Mouse (Mus musculus) urinary bladder, postnatal 36 days (tissue): ENCODE results near the gene Zfp961.
"Not testable (repeated sequence)": the region's sequence is repeated elsewhere in the genome, so short reads cannot be mapped to it uniquely, and the experiment has no call there.

ENCODE experiments used
- DNase-seq, 2 experiments: peaks; one replicate each; pipeline ENCODE4 v3.0.0; 2022; ENCODE audit warnings: low spot score in 2 of 2, mixed read lengths in 1 of 2

Zfp961 gene

DNA sequence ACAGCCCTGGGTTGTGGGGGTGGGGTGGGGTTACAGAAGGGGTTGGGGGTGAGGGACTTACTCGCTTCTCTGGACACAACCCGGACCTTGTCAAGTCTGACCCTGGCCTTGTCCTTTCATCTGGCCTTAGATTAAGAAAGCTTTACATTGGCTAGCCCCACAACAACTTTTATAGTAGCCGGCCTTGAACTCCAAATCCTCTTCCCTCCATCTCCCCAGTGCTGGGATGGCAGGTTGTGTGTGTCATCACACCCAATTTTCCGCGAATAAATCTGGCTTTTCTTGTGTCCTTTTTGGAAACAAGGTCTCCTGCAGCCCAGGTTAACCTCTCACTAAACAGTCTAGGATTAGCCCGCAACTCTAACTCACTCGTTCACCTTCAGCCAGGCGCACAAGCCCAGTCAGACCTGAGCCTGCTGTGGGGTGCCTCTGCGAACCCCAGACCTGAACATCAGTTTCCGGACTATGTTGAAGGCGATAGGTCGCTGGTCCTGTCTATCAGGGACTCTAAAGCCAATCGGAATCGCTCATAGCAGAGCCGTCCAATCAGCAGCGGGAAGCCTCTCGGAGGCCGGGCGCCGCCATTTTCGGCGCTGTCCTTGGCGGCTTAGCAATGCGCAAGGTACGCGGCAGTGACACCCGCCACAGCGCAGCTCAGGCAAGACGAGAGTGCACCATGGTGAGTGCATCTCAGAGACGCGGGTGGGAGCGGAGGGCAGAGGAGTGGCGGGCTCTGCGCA, at the start of gene Zfp961:
Gene Zfp961, plus strand, starts transcription at position 557 of the 740 bp plus-strand sequence.
- peak; percentile 95 to 97 for DNase-seq

DNA sequence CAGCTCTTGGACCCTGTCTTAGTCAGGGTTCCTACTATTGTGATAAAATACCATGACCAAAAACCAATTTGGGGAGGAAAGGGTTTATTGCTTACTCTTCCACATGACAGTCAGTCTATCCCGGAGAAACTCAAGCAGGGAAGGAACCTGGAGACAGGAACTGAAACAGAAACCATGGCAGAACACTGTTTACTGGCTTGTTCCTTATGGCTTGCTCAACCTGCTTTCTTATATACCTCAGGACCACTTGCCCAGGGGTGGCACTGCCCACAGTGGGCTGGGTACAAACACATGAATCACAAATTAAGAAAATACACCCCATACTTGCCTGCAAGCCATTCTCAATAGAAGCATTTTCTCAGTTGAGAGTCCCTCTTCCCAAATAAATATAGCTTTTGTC, 47.8 kb upstream of the Zfp961 start:
- DNase-seq: not testable (repeated sequence)

DNA sequence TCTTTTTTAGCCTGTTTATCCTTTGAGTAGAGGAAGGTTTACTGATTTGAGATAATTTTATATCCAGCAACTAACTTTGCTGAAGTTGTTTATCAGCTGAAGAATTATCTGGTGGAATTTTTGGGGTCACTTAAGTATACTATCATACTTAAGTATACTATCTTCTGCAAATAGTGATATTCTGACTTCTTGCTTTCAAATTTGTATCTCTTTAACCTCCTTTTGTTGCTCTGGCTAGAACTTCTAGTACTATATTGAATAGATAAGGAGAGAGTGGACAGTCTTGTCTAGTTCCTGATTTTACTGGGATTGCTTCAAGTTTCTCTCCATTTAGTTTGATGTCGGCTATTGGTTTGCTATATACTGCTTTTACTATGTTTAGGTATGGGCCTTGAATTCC, 44.0 kb upstream of the Zfp961 start:
- DNase-seq: no peak

DNA sequence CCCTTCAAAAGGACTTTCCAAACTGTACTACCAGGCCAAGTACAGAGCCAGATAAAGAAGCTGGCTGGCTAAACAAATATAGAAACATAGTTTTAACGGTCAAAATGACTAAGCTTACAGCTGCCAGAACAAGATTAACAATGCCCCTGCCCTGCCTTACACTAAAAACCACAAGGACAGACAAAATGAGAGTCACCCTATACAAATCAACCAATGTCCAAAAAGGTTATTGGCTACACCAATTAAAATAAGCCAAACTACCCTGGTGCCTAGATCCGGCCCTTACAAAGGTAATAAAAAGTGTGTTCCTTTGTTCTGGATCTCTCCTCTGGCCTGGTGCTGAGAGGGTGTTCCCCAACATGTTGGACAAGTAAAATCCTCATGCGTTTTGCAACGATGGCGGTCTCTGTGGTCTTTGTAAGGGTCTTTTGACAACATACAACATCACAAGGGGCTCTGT, 43.0 kb upstream of the Zfp961 start:
- no peak for DNase-seq

DNA sequence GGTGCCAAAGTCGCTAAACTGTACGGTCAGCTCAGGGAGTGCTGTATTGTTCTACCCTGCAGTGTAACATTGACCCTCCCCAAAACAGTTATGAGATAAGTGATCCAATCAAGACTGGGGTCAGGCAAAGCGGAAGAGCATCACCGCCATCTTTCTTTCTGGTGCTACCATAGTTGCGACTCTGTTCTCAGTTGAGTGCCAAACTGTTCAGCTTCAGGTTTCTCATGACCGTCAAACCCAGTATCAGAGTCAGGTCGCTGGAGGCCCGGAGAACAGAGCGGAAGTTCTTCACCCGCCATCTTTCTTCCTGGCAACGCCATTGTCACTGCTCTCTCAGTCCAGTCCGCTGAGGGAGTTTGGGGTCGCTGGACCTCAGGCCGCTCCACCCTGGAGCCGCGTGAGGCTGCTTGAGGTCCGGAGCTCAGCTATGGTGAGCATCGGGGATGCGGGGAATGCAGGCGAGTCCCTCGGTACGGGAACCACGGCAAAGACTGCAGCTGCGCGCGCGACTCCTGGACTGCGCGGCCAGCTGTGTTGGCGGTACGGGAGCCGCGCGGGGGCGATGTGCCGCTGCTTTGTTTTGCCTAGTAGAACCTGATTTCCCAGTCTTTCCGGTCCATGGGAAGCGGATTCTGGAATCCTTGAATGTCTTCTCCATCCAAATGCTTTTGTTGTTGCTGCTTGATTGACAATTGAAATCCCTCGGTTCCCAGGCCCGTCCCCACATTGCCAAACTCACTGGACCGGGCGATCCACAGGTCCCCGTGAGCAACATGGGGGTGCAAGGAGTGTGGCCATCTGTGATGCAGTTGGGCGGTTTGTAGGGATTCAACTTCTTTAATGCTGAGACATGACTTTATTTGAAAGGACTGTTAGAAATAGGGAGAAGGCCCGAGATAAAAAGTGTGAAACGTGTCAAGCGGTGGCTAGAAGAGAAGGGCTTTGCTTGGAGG, 42.3 kb upstream of the Zfp961 start, which contains the start of the genes Zfp882 and Zfp617:
Gene Zfp882, plus strand, starts transcription at position 300 of the 953 bp plus-strand sequence.
Gene Zfp617, plus strand, starts transcription at position 327 of the 953 bp plus-strand sequence.
- peak; percentile 86 for DNase-seq

DNA sequence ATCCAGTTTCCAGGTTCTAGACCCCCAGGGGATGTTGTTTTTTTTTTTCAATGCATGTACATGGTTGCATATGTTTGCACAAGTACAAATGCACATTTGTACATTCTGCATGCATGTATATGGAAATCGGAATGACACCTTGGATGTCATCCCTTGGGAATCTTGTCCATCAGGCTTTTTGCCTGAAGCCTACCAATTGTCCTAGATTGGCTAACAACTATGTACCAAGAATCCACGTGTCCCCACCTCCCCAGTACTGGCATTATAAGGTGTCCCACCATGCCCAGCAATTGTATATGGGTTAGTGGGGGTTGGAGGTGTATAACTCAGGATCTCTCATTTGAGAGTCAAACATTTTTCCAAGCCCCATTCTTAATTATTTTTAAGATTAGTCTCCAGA, 38.6 kb upstream of the Zfp961 start:
- no peak for DNase-seq

DNA sequence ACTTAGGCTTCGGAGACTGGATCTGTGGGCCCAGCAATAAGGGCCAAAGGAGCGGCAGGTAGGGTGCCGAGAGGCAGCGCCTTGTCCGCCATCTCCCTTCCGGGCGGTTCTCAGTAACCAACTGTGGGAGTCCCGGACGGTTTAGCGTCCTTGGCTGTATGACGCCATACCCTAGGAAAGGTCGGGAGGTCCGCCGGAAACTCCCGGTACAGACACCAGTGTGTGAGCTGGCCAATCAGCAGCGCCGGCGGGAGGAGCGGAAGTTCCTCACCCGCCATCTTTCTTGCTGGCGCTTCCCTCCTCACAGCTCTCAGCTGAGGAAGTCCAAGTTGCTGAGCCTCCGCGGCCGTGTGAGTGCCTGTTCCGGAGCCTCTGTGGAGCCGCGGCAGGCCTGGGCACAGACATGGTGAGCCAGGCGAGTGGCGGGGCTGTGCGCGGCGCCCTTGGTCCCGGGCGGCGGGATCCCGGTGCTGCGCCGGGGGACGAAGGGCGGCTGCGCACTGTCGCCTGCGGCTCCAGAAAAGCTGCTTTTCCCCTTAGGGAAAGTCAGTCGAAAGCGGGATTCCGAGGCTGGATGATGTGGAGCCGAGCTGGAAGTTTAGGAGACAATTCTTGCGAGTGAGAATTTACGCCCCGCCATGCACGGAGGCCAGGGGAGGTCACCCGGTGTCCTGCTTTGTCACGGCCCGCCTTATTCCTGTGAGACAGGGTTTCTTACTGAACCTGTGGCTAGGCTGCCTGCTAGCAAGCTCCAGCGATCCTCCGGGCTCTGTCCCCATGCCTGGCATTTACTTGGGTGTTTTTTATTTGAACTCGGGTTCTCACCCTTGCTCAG, 28.1 kb upstream of the Zfp961 start:
- peak; percentile 90 to 95 for DNase-seq

DNA sequence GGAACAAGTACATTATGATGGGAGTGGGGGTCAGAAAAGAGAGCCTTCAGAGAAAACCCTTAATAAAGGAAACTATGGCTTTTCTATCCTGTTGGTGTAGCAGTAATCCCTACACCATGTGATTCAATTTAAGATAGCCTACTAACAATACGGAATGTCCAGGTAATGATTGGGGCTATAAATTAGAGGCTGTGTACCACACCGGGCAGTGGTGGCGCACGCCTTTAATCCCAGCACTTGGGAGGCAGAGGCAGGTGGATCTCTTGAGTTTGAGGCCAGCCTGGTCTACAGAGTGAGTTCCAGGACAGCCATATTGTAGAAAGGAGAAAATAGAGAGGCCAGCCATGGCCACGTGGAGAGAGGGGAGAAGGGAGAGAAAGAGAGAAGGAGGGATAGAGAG, 25.0 kb upstream of the Zfp961 start:
- DNase-seq: no peak

DNA sequence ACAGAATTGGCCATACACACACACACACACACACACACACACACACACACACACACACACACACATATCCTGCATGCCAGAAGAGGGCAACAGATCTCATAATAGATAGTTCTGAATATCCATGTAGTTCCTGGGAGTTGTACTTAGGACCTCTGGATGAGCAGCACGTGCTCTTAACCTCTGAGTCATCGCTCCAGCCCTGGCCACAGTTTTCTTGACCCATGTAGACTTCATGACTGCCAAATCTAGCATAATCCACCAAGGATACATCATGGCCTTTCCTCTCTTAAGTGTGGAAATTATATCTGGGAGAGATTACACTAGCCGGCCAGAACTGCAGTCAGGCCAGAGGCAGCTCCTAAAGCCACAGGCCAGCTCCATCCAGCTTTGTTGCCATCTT, 24.3 kb upstream of the Zfp961 start:
- no peak for DNase-seq

DNA sequence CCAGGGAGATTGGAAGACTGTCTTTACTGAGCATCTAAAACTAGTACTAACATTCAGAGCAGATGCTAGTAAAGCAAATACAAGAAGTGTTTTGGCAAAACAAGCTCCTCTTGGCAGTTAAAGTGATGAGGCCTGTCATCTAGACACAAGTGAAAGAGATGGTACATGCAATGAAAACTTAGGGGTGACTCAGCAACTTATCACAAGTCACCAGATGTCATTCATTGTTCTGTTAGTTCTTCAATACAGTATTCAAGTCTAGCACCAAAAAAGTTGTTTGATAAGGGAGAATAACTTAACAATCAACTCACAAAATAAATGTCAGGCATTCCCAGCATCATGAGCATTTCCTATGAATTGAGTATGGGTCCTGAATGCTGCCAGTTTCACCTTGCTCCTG, 23.1 kb upstream of the Zfp961 start:
- DNase-seq: no peak

DNA sequence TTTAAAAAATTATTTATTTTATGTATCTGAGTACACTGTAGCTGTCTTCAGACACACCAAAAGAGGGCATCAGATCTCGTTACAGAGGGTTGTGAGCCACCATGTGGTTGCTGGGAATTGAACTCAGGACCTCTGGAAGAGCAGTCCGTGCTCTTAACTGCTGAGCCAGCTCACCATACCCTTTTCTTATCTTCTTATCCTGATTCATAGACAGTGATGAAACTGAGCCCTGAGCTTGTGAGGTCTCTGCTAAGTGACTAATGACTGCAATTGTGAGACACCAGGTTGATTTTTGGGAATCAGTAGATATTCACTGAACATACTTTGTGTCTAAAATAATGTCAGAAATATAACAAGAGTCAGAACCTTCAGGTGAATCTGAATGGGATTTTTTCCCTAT, 12.8 kb upstream of the Zfp961 start:
- DNase-seq: not testable (repeated sequence)

DNA sequence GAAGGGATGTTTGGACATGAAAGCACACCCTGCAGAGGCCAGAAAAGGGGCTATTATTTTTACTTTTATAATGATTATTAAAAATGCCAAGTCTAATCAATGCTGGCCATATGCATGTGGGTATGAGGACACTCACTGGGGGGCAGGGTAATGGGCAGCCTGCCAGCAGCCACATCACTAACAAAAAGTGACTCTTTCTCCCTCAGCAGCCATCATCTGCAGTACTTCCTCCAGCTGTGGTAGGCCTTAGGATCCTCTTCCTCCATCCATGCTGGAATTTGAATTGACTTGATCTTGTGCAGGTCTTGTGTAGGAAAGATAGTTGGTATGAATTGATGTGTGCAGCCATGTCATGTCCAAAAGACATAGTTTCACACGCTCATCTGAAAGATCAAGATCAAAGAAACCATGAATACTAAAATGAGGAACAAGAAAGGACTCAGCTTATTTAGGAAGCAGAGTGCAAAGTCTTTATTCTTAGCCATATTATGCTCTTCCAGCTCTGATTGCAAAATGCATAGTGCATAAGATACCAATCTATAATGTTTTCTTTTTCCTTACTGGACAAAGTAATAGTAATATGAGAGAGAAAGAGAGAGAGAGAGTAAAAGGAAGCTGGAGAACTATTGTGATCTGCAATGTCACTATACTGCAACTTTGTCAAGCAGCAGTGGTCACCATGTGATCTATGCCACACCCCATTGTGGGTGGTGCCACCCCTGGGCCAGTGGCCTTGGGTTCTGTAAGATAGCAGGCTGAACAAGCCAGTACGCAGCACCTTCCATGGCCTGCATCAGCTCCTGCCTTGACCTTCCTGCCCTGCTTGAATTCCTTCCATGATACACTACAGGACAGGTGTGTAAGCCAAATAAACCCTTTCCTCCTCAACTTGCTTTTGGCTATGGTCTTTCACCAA, 10.3 kb upstream of the Zfp961 start:
- no peak for DNase-seq

DNA sequence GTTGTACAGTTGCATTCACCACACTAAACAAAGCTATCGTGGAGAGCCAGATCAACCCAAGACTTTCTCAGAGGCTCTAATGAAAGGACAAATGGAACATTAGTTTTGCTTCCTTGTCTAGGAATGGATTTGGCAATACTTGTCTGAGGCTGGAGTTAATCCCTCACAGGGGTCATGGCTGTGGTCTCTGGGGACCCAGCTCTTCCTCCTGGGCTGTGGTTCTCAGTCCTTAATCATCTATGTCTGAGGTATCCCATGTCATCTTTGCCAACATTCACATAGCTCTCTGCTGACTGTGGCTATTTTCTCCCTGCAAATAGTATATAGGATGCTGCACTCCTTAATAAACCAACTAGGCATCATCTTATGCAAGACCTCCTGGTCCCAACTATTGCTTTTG, 9.1 kb upstream of the Zfp961 start:
- DNase-seq: no peak

DNA sequence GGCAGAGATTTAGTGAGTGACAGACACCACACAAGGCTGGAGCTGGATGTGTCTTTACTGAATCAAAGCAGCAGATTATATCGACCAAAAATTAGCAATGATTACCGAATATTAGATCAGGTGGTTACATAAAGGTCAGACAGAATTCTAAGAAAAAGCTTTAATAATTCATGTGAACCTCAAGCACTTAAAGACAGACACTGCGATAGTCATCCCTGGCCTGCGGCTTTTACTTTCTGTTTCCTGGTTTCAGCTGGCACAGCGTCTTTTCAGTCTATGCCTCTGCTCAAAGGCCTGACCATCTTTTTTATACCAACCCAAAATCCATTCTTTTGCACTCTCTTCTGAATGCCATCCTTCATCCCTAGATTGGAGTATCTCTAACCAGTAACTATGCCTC, 2.2 kb upstream of the Zfp961 start:
- no peak for DNase-seq

DNA sequence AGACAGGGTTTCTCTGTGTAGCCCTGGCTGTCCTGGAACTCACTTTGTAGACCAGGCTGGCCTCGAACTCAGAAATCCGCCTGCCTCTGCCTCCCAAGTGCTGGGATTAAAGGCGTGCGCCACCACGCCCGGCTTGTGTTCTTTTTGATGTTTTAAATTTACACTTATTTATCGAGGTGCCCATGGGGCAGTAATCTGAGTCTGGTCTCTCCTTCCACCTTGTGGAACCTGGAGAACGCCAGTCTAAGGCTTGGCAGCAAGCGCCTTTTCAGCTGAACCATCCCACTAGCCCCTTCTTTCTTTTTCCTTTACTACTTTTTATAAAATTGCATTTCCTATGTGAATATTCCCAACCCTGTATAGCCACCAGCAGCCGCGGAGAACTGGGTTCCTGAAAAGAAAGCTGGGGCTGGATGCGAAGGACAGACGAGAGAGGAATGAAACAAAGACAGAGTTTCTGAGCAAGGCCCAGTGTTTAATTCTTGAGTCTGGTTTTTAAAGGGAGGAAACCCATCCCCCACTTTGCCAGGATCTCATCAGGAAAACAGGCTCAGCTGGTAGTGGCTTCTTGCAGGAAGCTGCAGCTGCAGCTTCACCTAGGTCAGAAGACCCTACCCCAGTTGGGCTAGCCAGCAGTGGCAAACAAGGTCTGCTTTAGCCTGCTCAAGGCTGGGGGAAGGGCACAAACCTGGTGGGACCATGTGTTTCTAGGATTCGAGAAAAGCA, 761 bp downstream of the Zfp961 start:
- DNase-seq: no peak

DNA sequence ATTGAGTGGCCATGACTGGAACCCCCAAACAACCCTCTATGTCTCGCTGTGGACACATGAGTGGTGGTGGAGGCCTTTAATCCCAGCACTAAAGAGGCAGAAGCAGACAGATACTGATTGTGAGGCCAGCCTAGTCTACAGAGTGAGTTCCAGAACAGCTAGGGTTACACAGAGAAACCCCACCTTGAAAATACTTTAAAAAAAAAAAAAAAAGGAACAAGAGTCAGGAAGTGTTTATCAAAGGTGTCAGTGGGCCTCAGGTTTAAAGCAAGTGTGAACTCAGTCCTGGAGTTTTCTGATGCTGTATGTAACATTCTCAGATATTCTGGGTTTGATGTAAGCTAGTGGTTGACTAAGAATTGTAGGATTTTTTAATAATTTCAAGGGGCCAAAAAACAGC, 1.7 kb downstream of the Zfp961 start:
- no peak for DNase-seq

DNA sequence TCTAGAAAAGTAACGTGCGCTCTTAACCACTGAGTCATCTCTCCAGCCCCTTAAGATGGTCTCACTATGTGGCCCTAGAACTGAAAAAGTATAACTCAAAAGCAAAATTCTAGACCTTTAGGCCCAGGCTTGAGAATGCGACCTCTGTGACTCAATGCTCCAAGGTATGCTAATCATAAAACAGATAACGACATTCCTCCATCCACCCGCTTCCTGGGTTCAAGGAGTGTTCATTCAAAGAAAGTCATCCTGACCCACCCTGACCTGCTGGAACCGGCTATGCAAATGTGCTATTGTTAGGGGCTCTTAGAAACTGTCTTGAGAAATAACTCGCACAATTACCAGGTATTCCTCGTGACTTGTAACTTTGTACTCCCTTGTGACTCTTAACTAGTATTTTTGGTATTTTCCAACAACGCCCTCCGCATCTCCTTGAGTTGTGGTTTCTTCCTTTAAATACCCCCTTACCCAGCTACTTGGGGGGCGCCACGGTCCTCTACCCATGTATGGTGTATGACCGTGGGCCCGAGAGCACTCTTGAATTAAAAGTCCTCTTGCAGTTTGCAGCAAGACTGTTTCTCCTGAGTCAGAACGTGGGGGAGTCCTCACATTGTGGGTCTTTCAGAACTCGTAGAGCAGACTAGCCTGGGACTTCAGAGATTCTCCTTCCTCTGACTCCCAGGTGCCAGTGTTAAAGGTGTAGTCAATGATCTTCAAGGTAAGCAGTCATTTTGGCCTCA, 2.3 kb downstream of the Zfp961 start:
- DNase-seq: not testable (repeated sequence)

DNA sequence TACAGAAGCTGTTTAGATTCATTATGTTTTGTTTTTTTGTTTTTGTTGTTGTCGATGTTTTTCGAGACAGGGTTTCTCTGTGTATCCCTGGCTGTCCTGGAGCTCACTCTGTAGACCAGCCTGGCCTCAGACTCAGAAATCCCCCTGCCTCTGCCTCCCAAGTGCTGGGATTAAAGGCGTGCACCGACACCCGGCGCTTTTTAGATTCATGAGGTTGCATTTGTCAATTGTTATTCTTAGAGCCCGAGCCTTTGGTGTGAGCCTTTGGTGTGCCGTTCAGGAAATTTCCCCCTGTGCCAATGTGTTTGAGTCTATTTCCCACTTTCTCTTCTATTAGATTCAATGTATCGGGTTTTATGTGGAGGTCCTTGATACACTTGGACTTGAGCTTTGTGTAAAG, 3.8 kb downstream of the Zfp961 start:
- no peak for DNase-seq

DNA sequence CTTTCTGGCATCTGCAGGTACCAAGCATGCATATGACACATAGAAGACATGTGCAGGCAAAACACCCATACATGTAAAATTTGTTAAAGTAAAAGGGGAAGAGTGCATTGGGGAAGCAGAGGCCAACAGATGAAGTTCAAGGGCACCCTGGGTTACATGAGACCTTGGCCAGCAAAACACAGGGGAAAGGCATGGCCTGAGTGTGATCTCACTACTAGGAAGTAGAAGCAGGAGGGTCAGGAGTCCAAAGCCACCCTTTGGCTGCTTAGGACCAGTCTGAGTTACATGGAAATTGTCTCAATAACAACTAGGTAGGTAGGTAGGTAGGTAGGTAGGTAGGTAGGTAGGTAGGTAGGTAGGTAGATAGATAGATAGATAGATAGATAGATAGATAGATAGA, 9.6 kb downstream of the Zfp961 start:
- no peak for DNase-seq
